Mouse (Mus musculus): ENCODE results near the gene Akna. TPM values are rescaled to one million over a fixed set of nuclear protein-coding genes. Genes with fewer than 3 reads are reported as not detected.
A peak's percentile ranks its signal among the peaks of the same experiment; 100 is the strongest.

The Akna gene
- 5.3 and 6.0 TPM in 2 replicates for polyA plus RNA-seq (2015; fragmentation: Nextera tagmentation; extraction: Ambion mirVana)

DNA sequence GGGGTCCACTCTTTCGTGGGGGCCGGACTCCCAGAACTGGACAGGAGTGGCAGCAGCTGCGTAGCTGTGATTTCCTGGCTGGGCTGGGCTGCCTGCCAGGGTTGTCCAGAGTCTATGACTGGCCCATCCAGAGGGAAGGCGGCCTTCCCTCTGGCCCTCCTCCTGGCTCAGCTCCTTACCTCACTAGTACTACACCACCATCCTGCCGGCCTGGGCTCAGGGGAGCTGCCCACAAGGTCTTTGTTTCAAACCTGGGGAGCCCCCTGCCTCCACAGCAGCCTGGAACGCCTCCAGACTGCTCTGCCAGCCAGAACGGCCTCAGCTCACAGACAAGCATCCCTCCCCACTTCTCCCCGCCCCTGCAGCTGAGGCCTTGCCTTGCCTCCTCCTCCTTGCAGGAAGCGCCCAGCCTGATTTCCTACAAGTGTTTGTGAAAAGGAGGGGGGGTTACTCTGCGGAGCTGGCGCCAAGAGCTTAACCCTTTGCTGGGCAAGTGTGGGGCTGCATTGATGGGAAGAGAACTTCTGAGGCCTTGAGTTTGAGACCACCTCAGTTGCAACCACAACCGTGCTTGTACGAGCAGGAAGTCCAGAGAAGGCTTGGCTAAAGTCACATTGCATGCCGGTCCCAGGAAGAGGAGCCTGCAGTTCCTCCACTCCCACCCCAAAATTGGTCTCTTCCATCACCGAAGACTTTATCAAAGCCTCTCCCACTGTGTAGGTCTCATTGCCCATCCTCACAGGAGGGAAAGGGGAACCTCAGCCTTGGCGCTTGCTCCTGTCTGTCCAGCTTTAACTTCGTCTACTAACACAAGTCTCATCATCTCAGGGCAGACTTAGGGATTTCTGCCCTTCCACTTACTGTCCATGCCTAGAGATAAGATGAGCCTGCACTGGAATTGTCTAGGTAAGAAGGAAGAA lies at the start of gene Akna:
Gene Akna (minus strand): TSS at position 315 of the 920 bp plus-strand sequence.
- Histone ChIP-seq H3K9ac (ENCODE audit: low read depth, low read length) (no peak within 1 kb of the TSS), H3K27me3 (ENCODE audit: control insufficient read depth, insufficient read depth, low read depth, low read length) (no peaks in the 10 kb centered on the region), H3K4me3 (ENCODE audit: low read depth, low read length) (no peak within 1 kb of the TSS), H3K36me3 (ENCODE audit: control insufficient read depth, insufficient read depth, low read length) (no peaks in the 10 kb centered on the region), H3K4me2 (ENCODE audit: low read length) (peak within 1 kb of the TSS; percentile 33; the same call in 1 of the 2 replicates), H3K9me3 (replicated peaks; ENCODE audit: control insufficient read depth, low read length, poor library complexity, severe bottlenecking) (no peaks in the 10 kb centered on the region), H3K27ac (ENCODE audit: low read length) (peak within 1 kb of the TSS; percentile 63), H3K4me1 (ENCODE audit: control insufficient read depth, insufficient read depth, low read length) (peaks cover 28% of the 10 kb centered on the region)
- peak; percentile 73 for ATAC-seq
- 8% methylated on average over 17 of the region's 17 CpGs for WGBS

GRCm38 (mm10) chr4:63452555-63452954 lies 49.4 kb upstream of the Akna start:
- no peak overlapping the region for H3K4me3 ChIP-seq (ENCODE audit: low read depth, low read length)
- H3K4me1 ChIP-seq (ENCODE audit: control insufficient read depth, insufficient read depth, low read length) = peaks cover 7% of the 10 kb centered on the region; the same call in 1 of the 2 replicates
- no peak overlapping the region for H3K4me2 ChIP-seq (ENCODE audit: low read length)
- WGBS = 50% methylated on average over 3 of the region's 3 CpGs
- H3K36me3 ChIP-seq (ENCODE audit: control insufficient read depth, insufficient read depth, low read length) = no peaks in the 10 kb centered on the region
- no peaks in the 10 kb centered on the region for H3K9me3 ChIP-seq (replicated peaks; ENCODE audit: control insufficient read depth, low read length, poor library complexity, severe bottlenecking)
- H3K27me3 ChIP-seq (ENCODE audit: control insufficient read depth, insufficient read depth, low read depth, low read length) = no peaks in the 10 kb centered on the region
- H3K27ac ChIP-seq (ENCODE audit: low read length) = no peak overlapping the region
- H3K9ac ChIP-seq (ENCODE audit: low read depth, low read length) = no peak overlapping the region
- peak; percentile 13; the same call in 1 of the 2 replicates for ATAC-seq

- no peak overlapping the region for H3K4me2 ChIP-seq (ENCODE audit: low read length)
- ATAC-seq = no peak
- no peaks in the 10 kb centered on the region for H3K9me3 ChIP-seq (replicated peaks; ENCODE audit: control insufficient read depth, low read length, poor library complexity, severe bottlenecking)
- no peak overlapping the region for H3K27ac ChIP-seq (ENCODE audit: low read length)
- no peak overlapping the region for H3K4me3 ChIP-seq (ENCODE audit: low read depth, low read length)
- no peaks in the 10 kb centered on the region for H3K36me3 ChIP-seq (ENCODE audit: control insufficient read depth, insufficient read depth, low read length)
- H3K9ac ChIP-seq (ENCODE audit: low read depth, low read length) = no peak overlapping the region
- no peaks in the 10 kb centered on the region for H3K27me3 ChIP-seq (ENCODE audit: control insufficient read depth, insufficient read depth, low read depth, low read length)
- peaks cover 7% of the 10 kb centered on the region; the same call in 1 of the 2 replicates for H3K4me1 ChIP-seq (ENCODE audit: control insufficient read depth, insufficient read depth, low read length)
- WGBS = 73% methylated on average over 5 of the region's 5 CpGs
Observed at GRCm38 (mm10) chr4:63450551-63450950, 47.4 kb upstream of the Akna start.

DNA sequence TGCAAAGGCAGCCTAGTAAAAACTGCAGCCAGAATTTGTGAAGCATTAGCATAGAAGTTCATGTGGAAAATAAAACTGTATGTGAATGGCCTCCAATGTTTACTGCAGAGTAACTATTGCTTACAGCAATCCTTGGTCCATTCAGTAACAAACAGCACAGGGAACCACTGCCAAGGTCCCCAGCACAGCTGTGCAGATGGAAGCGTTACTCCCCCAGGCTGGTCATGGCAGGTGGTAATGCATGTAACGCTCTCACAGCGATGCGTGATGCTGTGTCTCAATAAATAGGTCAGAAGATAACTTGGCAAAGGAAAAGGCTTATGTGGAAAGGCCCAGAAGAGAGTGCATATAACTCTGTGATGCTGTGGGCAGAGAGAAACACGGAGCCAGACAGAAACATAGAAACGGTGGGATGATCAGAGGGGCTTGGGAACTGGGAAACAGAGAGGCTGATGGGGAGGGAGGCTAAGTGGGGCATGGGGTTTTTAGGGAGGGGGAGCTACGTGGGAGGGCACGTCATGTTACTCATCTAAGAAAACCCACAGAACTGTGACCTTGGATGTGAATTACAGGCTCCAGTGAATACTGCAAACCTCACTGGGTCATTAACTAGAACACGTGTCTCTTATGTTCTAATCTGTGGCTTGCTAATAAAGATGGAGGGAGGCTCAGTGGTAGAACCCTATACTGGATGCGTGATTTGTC lies 41.4 kb upstream of the Akna start:
- H3K27ac ChIP-seq (ENCODE audit: low read length) = peak overlapping the region; percentile 14; the same call in 1 of the 2 replicates
- H3K27me3 ChIP-seq (ENCODE audit: control insufficient read depth, insufficient read depth, low read depth, low read length) = no peaks in the 10 kb centered on the region
- H3K4me3 ChIP-seq (ENCODE audit: low read depth, low read length) = no peak overlapping the region
- peaks cover 4% of the 10 kb centered on the region; the same call in 1 of the 2 replicates for H3K4me1 ChIP-seq (ENCODE audit: control insufficient read depth, insufficient read depth, low read length)
- no peak for ATAC-seq
- no peaks in the 10 kb centered on the region for H3K36me3 ChIP-seq (ENCODE audit: control insufficient read depth, insufficient read depth, low read length)
- H3K9me3 ChIP-seq (replicated peaks; ENCODE audit: control insufficient read depth, low read length, poor library complexity, severe bottlenecking) = no peaks in the 10 kb centered on the region
- 72% methylated on average over 10 of the region's 10 CpGs for WGBS
- H3K4me2 ChIP-seq (ENCODE audit: low read length) = no peak overlapping the region
- no peak overlapping the region for H3K9ac ChIP-seq (ENCODE audit: low read depth, low read length)

DNA sequence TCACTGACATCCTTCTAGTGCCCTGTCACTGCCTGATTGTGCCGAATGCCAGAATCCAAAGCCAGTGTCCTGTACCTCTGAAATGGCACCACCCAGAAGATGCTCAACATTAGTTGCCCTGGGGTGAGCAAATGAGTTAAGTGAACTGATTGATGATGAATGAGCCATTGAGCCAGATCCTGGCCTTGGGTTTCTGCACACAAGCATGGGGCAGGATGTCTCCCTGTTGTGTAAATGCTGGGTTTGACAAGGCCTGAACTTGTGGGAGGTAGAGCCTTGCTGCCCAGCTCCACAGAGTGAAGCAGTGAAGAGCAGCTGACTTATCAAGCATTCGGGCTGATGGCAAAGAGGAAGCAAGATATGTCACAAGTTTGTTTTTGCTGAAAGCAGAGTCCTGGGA lies 39.9 kb upstream of the Akna start:
- Histone ChIP-seq H3K27me3 (ENCODE audit: control insufficient read depth, insufficient read depth, low read depth, low read length) (no peaks in the 10 kb centered on the region), H3K4me2 (ENCODE audit: low read length) (no peak overlapping the region), H3K27ac (ENCODE audit: low read length) (no peak overlapping the region), H3K9ac (ENCODE audit: low read depth, low read length) (no peak overlapping the region), H3K9me3 (replicated peaks; ENCODE audit: control insufficient read depth, low read length, poor library complexity, severe bottlenecking) (no peaks in the 10 kb centered on the region), H3K4me1 (ENCODE audit: control insufficient read depth, insufficient read depth, low read length) (peaks cover 4% of the 10 kb centered on the region; the same call in 1 of the 2 replicates), H3K4me3 (ENCODE audit: low read depth, low read length) (no peak overlapping the region), H3K36me3 (ENCODE audit: control insufficient read depth, insufficient read depth, low read length) (no peaks in the 10 kb centered on the region)
- WGBS = 97% methylated on average over 2 of the region's 2 CpGs
- no peak for ATAC-seq

GRCm38 (mm10) chr4:63441616-63442015 lies 38.5 kb upstream of the Akna start:
- Histone ChIP-seq H3K4me1 (ENCODE audit: control insufficient read depth, insufficient read depth, low read length) (peaks cover 9% of the 10 kb centered on the region), H3K9ac (ENCODE audit: low read depth, low read length) (no peak overlapping the region), H3K4me2 (ENCODE audit: low read length) (no peak overlapping the region), H3K27me3 (ENCODE audit: control insufficient read depth, insufficient read depth, low read depth, low read length) (no peaks in the 10 kb centered on the region), H3K27ac (ENCODE audit: low read length) (no peak overlapping the region), H3K36me3 (ENCODE audit: control insufficient read depth, insufficient read depth, low read length) (no peaks in the 10 kb centered on the region), H3K4me3 (ENCODE audit: low read depth, low read length) (no peak overlapping the region), H3K9me3 (replicated peaks; ENCODE audit: control insufficient read depth, low read length, poor library complexity, severe bottlenecking) (no peaks in the 10 kb centered on the region)
- no peak for ATAC-seq
- WGBS = 93% methylated on average over 7 of the region's 7 CpGs

GRCm38 (mm10) chr4:63440262-63440661 lies 37.1 kb upstream of the Akna start:
- Histone ChIP-seq H3K4me1 (ENCODE audit: control insufficient read depth, insufficient read depth, low read length) (peaks cover 9% of the 10 kb centered on the region), H3K9ac (ENCODE audit: low read depth, low read length) (no peak overlapping the region), H3K4me2 (ENCODE audit: low read length) (no peak overlapping the region), H3K36me3 (ENCODE audit: control insufficient read depth, insufficient read depth, low read length) (no peaks in the 10 kb centered on the region), H3K27ac (ENCODE audit: low read length) (no peak overlapping the region), H3K4me3 (ENCODE audit: low read depth, low read length) (no peak overlapping the region), H3K9me3 (replicated peaks; ENCODE audit: control insufficient read depth, low read length, poor library complexity, severe bottlenecking) (no peaks in the 10 kb centered on the region), H3K27me3 (ENCODE audit: control insufficient read depth, insufficient read depth, low read depth, low read length) (no peaks in the 10 kb centered on the region)
- no peak for ATAC-seq
- 67% methylated on average over 7 of the region's 7 CpGs for WGBS

- no peak overlapping the region for H3K4me2 ChIP-seq (ENCODE audit: low read length)
- no peaks in the 10 kb centered on the region for H3K9me3 ChIP-seq (replicated peaks; ENCODE audit: control insufficient read depth, low read length, poor library complexity, severe bottlenecking)
- H3K9ac ChIP-seq (ENCODE audit: low read depth, low read length) = no peak overlapping the region
- 86% methylated on average over 5 of the region's 5 CpGs for WGBS
- H3K4me3 ChIP-seq (ENCODE audit: low read depth, low read length) = no peak overlapping the region
- no peaks in the 10 kb centered on the region for H3K27me3 ChIP-seq (ENCODE audit: control insufficient read depth, insufficient read depth, low read depth, low read length)
- H3K27ac ChIP-seq (ENCODE audit: low read length) = no peak overlapping the region
- no peaks in the 10 kb centered on the region for H3K36me3 ChIP-seq (ENCODE audit: control insufficient read depth, insufficient read depth, low read length)
- H3K4me1 ChIP-seq (ENCODE audit: control insufficient read depth, insufficient read depth, low read length) = peaks cover 4% of the 10 kb centered on the region; the same call in 1 of the 2 replicates
- no peak for ATAC-seq
Observed at GRCm38 (mm10) chr4:63437968-63438367, 34.8 kb upstream of the Akna start.

All from midbrain, embryonic 16.5 days (tissue).